Mouse (Mus musculus) cerebellum, adult 2 months (tissue): ENCODE data around the gene Apoa2.

ENCODE experiments used
- CTCF ChIP-seq: fragments of 200-500 bp; IDR thresholded peaks from 2 replicates; pipeline ENCODE4 v1.5.1; 2011; ENCODE audit warnings: low read depth, mild to moderate bottlenecking, control low read depth, low read length, moderate library complexity, borderline replicate concordance; ENCODE audit not compliant: insufficient read depth
- POLR2A ChIP-seq: fragments of 200-500 bp; IDR thresholded peaks from 2 replicates; pipeline ENCODE4 v1.6.1; 2011; ENCODE audit warnings: low read length, control low read depth, borderline replicate concordance; ENCODE audit not compliant: insufficient read depth

- TF ChIP-seq CTCF (no peak), POLR2A (no peak)
Observed at GRCm38 (mm10) chr1:171223168-171223567, 1.7 kb upstream of the Apoa2 start.
